Mouse (Mus musculus) testis, adult 2 months (tissue): Measurements from ENCODE around the gene Higd1a. TPM values are rescaled to one million over a fixed set of nuclear protein-coding genes. Genes with fewer than 3 reads are reported as not detected.

ENCODE experiments used
- H3K27ac ChIP-seq: fragments of 200-500 bp; 2 replicates; pipeline ENCODE4 v1.5.1; 2012; ENCODE audit warnings: low read depth, low read length; ENCODE audit not compliant: control insufficient read depth, insufficient read depth
- H3K27me3 ChIP-seq: fragments of 200-500 bp; 2 replicates; pipeline ENCODE4 v1.6.1; 2012; ENCODE audit warnings: mild to moderate bottlenecking, low read length, moderate library complexity; ENCODE audit not compliant: control insufficient read depth, insufficient read depth
- H3K36me3 ChIP-seq: fragments of 200-500 bp; 2 replicates; pipeline ENCODE4 v1.6.1; 2012; ENCODE audit warnings: mild to moderate bottlenecking, low read length; ENCODE audit not compliant: control insufficient read depth, insufficient read depth
- H3K4me1 ChIP-seq: fragments of 200-500 bp; 2 replicates; pipeline ENCODE4 v1.6.1; 2012; ENCODE audit warnings: low read length; ENCODE audit not compliant: control insufficient read depth, insufficient read depth
- H3K4me3 ChIP-seq: fragments of 200-500 bp; 2 replicates; pipeline ENCODE4 v1.5.1; 2012; ENCODE audit warnings: low read depth, mild to moderate bottlenecking, low read length, moderate library complexity, mixed read lengths; ENCODE audit not compliant: control insufficient read depth
- CTCF ChIP-seq: fragments of 200-500 bp; IDR thresholded peaks from 2 replicates; pipeline ENCODE4 v1.5.1; 2012; ENCODE audit warnings: low read depth, mild to moderate bottlenecking, inconsistent platforms, low read length, moderate library complexity; ENCODE audit not compliant: control insufficient read depth, insufficient read depth, insufficient replicate concordance
- POLR2A ChIP-seq: fragments of 200-500 bp; IDR thresholded peaks from 2 replicates; pipeline ENCODE4 v1.6.1; 2012; ENCODE audit warnings: low read depth, mild to moderate bottlenecking, inconsistent platforms, low read length, moderate library complexity; ENCODE audit not compliant: control insufficient read depth
- polyA plus RNA-seq: library from polyadenylated mRNA; depleted of rRNA; stranded (reverse); fragments of >200 nt; gene quantifications from 2 replicates; pipeline ENCODE4 v1.2.3, GENCODE M21; 2012

Higd1a gene
- polyA plus RNA-seq, 1 experiment = 43.9 TPM

DNA sequence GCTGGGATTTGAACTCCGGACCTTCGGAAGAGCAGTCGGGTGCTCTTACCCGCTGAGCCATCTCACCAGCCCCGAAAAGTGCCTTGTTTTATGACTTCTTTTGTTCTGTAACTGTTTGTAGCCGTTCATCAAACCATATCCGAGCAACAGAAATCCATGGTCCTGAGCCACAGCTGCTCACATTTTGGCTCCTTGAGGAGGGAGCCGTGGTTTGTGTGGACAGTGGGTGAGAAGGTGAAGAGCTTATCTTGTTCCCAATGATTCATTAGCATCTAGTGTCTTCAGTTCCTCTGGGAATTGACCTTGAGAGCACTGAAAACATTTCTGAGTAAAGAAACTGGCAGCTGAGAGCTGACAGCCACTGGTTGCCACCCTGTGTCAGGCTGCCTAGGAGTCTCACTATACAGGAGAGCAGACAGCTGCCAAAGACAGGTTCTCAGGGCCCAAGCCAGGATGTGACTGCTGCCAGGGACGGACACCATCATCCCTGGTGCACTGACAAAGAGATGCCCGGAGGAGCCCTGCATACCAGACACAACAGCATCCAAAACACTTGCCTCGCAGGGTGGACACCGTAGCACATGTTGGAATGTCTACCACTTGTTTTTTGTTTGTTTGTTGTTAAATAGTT, 34.0 kb upstream of the Higd1a start:
- no peak overlapping the region for H3K27ac ChIP-seq
- TF ChIP-seq POLR2A = no peak
- no peak for TF ChIP-seq CTCF
- H3K27me3 ChIP-seq = no peaks in the 10 kb centered on the region
- H3K4me1 ChIP-seq = peaks cover 10% of the 10 kb centered on the region
- H3K4me3 ChIP-seq = no peak overlapping the region
- no peaks in the 10 kb centered on the region for H3K36me3 ChIP-seq

DNA sequence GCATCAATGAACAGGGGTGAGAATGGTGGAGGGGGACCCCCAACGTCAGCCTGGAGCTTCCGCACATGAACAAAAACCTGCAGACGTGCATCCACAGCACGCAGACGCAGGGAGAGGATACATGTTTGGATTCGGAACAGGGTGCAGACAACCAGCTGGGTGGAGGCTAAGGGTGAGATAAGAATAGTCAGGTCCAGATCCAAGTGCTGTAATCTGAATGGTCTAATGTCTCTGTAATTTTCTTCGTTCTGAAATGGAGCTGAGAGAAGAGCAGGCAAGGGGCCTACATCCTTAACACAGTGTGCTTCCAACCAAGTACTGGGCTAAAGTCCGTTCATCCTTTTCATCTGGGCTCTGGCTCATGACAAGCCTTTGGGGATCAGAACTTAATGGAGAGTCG, 33.1 kb upstream of the Higd1a start:
- TF ChIP-seq CTCF = no peak
- no peak for TF ChIP-seq POLR2A
- Histone ChIP-seq H3K27ac (no peak overlapping the region), H3K27me3 (no peaks in the 10 kb centered on the region), H3K4me1 (peaks cover 10% of the 10 kb centered on the region), H3K4me3 (no peak overlapping the region), H3K36me3 (no peaks in the 10 kb centered on the region)

DNA sequence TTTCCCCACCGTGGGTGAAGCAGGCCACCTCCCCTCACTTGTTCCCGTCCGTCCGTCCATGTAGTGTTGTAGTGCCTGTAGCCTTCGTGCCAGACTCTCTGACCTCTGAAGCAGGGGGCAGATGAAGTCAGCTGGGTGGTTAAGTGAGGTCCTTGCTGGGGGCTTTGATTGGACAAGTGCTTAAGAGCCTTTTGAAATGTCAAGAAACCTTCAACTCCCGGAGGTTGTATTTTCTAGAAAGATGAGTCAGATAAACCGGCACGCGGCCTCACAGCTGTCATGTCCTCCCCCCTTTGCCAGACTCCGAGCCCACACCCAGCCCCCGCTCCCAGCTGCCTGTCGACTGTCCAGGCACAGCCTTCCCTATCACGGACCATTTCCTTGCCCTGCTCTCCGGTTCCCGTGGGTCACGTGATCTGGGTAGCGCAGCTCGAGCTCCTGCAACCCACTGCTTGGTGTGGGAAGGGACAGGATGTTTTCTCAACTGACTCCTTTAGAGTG, 32.3 kb upstream of the Higd1a start:
- Histone ChIP-seq H3K27ac (peak overlapping the region; percentile 29; the same call in 1 of the 2 replicates), H3K27me3 (no peaks in the 10 kb centered on the region), H3K4me1 (peaks cover 10% of the 10 kb centered on the region), H3K36me3 (no peaks in the 10 kb centered on the region), H3K4me3 (peak overlapping the region; percentile 3; the same call in 1 of the 2 replicates)
- no peak for TF ChIP-seq CTCF
- TF ChIP-seq POLR2A = no peak

DNA sequence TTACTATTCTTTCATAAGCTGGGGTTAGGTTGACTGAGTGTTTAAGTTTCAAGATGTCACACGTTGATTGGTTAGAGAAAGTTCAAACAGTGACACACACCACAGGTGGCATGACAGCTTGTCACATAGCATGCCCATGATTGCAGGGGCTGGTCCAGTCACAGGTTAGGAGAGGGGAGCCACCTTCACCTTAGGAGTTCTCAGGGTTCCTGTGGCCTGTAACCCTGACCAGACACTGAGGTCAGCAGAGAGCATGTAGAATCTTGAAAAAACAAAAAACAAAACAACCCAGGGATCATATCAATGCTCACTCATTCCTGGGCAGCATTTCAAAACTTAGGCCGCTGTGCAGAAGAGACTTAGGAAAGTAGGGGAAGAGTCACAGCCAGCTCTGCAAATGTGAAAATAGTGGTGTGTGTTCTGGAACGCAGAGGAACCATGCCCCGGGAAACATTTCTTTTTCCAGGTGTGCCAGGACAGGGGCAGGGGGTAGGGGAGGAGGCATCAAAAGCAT, 31.8 kb upstream of the Higd1a start:
- Histone ChIP-seq H3K27me3 (no peaks in the 10 kb centered on the region), H3K27ac (peak overlapping the region; percentile 29; the same call in 1 of the 2 replicates), H3K4me1 (peaks cover 10% of the 10 kb centered on the region), H3K36me3 (no peaks in the 10 kb centered on the region), H3K4me3 (no peak overlapping the region)
- no peak for TF ChIP-seq CTCF
- TF ChIP-seq POLR2A = no peak

- no peaks in the 10 kb centered on the region for H3K36me3 ChIP-seq
- H3K27me3 ChIP-seq = no peaks in the 10 kb centered on the region
- H3K4me1 ChIP-seq = peaks cover 8% of the 10 kb centered on the region
- no peak overlapping the region for H3K27ac ChIP-seq
- H3K4me3 ChIP-seq = no peak overlapping the region
- TF ChIP-seq POLR2A = no peak
- no peak for TF ChIP-seq CTCF
These were observed 23.9 kb upstream of the Higd1a start for GRCm38 (mm10) chr9:121882015-121882457.

DNA sequence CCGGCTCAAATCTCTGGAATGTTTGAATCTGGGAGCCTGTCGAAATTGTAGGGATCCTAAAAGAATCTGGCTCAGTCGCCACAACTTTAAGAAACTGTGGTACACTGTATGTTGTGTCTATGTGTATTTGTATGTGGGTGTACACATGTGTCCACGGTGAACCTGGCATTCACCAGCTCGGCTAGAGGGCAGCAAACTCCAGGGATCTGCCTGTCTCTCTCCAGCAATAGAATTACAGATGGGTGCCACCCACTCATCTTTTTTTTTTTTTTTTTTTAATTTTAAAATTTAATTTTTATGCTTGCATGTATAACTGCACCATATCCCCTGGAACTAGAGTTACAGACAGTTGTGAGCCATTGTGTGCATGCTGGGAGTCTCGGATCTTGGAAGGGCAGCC, 23.1 kb upstream of the Higd1a start:
- Histone ChIP-seq H3K27me3 (no peaks in the 10 kb centered on the region), H3K27ac (no peak overlapping the region), H3K4me1 (peaks cover 8% of the 10 kb centered on the region), H3K36me3 (no peaks in the 10 kb centered on the region), H3K4me3 (no peak overlapping the region)
- TF ChIP-seq CTCF = no peak; the same call in 1 of the 2 replicates
- TF ChIP-seq POLR2A = no peak

- TF ChIP-seq CTCF = peak; percentile 73; the same call in 1 of the 2 replicates
- no peak for TF ChIP-seq POLR2A
- H3K4me3 ChIP-seq = no peak overlapping the region
These were observed 22.7 kb upstream of the Higd1a start for GRCm38 (mm10) chr9:121880840-121881239.

GRCm38 (mm10) chr9:121877052-121877740, 19.0 kb upstream of the Higd1a start:
- Histone ChIP-seq H3K36me3 (no peaks in the 10 kb centered on the region), H3K4me1 (peaks cover 8% of the 10 kb centered on the region), H3K27me3 (no peaks in the 10 kb centered on the region), H3K27ac (no peak overlapping the region), H3K4me3 (no peak overlapping the region)
- no peak for TF ChIP-seq POLR2A
- peak; percentile 38; the same call in 1 of the 2 replicates for TF ChIP-seq CTCF

More at GRCm38 (mm10) chr9:121880840-121881239, 22.7 kb upstream of the Higd1a start:
- peaks cover 8% of the 10 kb centered on the region for H3K4me1 ChIP-seq
- 0 out of 2 replicates have a peak overlapping the region, but pooled peaks have one; percentile 13 for H3K27ac ChIP-seq
- no peaks in the 10 kb centered on the region for H3K27me3 ChIP-seq
- H3K36me3 ChIP-seq = no peaks in the 10 kb centered on the region
